Mouse (Mus musculus) T-helper 1 cell (primary cell): Measurements from ENCODE around the gene Tln2.

Experiments
- in situ Hi-C: fragments of 300-600 bp; cut with MboI, MseI; formaldehyde crosslinking; loops from one replicate; pipeline ENCODE4 v1.15.1; 2025; ENCODE audit warnings: high pct_unique_total_duplicates

The Tln2 gene

DNA sequence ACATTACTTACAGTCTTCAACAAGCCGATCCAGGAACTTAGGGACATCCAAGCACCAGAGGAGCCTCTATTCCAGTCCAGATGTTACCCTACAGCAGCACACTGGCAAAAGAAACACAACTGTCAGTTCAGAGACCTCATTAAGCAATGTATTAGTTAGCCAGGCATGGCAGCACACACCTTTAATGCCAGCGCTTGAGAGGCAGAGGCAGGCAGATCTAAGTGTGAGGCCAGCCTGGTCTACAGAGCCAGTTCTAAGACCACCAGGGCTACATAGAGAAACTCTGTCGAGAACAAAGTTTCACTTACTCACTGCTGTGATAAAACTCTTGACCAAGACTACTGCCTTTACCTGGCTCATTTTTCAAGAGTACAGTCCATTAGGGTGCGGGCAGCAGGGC is at the start of gene Tln2:
Gene Tln2, minus strand, starts transcription at position 101 of the 400 bp plus-strand sequence.
- in situ Hi-C loops = no loop called here

DNA sequence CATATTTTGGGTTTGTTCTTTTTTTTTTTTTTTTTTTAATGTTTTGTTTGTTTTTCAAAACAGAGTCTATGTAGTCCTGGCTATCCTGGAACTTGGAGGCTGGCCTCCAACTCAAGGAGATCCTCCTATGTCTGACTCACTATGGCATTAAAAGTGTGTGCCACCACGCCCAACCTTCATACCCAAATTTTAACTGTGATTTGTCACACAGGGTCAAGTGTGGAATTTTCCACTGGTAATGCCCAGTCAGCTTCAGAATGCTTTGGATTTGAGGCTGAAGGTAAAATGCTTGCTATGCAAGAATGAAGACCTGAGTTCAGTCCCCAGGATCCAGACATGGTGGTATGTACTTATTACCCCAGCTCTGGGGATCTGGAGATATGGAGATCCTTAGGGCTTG is 49.7 kb upstream of the Tln2 start:
- in situ Hi-C loops = no loop called here

DNA sequence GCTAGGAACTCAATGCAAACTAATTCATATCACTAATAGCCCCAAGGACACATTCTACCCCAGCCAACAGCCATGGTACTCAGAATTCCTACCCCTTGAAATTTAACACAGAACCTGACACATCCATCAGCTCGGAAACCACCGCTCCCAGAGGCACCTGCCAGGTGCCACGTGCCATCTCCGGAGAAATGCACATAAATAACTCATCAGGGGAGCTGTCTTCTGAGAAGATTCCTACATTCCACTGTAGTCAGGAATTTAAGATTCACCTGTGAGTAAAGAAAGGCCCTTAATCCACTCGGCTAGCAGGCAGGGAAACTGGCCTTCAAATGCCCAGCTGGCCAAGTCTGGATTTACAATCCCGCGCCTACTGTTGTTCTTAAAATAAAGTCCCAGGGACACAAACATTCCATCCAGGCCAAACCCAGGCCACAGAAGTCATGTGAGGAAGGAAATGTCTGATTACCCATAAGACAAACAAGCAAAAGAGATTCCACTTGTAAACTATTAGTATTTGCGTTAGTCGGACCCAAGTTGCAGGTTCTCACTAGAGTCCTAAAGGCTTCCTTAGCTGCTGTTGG is 48.4 kb upstream of the Tln2 start:
- in situ Hi-C loops = no loop called here

DNA sequence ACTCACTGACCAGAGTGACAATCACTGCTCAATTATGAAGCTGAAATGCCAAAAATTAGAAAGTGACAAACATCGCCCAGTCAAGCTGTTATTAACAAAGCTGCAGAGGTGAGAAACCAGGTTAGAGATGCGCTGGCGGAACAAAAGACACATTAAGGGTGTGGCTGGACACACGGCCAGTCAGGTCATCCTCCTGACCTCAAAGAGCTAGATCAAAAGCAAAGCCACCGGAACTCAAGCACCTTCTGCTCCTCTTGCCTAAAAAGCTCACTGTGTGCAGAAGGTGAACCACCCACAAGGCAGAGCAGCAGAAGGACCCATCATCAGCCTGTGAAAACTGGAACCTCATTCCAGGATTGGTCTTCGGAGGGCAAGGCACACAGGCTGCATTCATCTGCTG is 47.8 kb upstream of the Tln2 start:
- in situ Hi-C loops = no loop called here

DNA sequence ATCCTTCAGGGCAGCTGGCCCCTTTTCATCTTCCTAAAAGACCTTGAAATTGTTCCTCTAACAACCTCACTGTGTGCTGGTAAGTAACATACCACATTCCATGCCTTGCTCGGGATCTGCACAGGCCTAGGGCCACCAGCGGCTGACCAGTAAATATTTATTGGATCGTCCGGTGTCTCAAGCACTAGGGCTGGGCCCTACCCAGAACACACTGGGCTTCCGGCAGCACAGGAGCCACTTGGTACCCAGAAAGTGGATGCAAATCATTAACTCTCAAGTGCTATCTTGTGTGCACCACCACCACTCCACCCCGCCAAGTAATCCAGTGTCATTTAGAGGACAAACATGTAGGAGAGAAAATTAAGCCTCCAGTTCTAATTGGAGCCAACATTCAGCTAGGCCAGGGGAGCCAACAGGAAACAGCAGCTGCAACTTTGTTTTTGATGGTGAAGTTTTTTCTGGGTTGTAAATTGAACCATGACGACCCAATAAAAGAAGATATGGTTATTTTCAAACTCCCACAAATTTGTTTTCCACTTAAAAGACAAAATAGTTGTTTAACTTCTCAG is 46.4 kb upstream of the Tln2 start:
- in situ Hi-C loops = no loop called here

DNA sequence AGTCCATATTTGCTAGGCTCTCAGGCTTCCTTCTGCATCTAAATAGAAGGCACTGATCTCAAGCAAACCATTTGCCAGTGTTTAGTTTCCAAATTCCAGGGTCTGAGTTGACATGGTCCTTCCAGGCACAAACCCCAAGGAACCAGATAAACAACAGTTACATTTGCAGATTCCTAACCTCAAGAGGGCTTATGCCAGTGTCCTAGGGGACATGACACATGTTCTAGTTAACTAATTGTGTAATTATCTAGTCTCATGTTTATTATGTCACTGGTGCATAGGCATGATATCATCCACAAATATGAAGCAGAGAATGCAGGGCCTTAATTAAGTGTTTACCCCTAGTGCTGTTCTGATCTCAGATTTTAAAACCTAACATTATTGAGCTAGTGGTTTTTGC is 45.4 kb upstream of the Tln2 start:
- in situ Hi-C loops = no loop called here

DNA sequence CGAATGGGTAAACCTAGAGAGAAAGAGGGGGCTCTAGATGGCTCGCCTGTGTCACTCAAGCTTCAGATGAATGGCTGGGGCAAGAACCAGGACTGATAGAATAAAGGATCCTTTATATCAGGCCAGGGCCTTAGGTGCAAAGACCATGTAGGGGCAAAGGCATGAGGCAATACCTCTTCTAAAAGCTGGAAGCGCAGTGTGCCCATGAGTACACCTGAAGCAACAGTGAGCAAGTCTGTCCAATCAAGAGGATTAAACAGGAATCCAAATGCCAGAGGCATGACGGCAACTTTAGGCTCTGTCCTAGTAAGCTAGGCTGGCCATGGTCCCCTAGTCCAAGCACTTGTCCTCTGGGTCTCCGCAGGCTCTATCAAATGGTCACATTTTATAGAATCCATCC is 42.8 kb upstream of the Tln2 start:
- in situ Hi-C loops = no loop called here

DNA sequence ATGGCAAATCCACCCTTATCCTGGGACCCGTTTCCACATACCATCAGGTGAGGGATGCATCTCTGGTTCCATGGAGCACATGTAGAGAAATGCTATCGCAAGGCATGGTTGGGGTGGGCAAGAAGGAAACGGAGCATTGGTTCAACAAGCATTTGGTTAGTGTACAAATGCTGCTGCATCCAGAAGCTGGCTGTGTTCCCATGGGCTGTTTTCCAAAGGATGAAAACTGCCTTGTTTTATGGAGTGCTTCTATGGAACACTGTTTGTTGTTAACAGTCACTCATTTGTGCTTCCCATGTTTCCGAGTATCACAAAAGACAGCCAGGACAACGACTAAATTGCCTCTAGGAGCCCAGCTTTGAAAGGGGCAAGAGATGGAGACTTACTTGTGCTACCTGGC is 35.7 kb upstream of the Tln2 start:
- in situ Hi-C loops = loop anchor here (10.0 kb wide), 1 partner anchor 1970 kb away; no protein-coding TSS in a partner anchor

DNA sequence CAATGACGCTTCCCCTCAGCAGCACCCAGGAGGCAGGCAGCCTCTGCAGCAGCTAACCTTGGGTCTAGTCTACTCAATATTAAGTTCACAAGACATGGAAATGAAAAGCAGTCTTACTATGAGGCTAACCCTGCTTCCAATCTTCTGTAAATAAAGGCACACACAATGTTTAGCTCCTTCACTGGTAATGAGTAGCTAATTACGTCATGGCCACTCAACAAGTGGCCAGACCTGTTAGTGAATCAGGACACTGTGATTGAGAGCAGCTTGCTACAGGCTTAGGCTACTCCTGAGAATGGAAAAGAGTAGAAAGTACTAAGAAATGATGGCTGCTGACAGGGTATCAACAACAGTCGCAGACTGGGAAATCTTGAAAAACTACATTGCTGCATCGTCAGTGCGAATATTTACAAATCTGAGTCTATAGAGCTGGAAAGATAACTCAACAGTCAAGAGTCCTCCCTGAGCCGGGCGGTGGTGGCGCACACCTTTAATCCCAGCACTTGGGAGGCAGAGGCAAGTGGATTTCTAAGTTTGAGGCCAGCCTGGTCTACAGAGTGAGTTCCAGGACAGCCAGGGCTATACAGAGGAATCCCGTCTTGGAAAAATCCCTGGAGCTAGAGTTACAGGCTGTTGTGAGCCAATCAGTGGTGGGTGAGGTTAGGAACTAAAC is 34.1 kb upstream of the Tln2 start:
- in situ Hi-C loops = loop anchor here (10.0 kb wide), 1 partner anchor 1971 kb away; no protein-coding TSS in a partner anchor

DNA sequence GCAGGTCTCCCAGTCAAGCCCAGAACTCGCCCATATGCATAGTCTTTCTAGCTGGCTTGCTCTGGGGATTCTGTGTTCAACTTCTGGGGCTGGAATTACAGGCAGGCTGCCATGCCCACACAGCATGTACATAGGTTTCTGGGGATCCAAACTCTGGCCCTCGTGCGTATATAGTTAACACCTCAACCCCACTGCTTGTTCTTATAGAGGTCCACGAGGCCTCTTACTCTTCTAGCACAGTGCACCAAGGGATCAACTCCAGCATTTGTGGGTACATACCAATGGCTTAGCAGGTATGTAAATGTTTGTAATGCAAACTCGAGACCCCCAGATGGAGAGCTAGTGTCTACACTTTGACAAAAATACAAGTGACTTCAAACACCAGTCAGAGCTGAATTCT is 33.2 kb upstream of the Tln2 start:
- in situ Hi-C loops = loop anchor here (10.0 kb wide), 1 partner anchor 1972 kb away; no protein-coding TSS in a partner anchor

DNA sequence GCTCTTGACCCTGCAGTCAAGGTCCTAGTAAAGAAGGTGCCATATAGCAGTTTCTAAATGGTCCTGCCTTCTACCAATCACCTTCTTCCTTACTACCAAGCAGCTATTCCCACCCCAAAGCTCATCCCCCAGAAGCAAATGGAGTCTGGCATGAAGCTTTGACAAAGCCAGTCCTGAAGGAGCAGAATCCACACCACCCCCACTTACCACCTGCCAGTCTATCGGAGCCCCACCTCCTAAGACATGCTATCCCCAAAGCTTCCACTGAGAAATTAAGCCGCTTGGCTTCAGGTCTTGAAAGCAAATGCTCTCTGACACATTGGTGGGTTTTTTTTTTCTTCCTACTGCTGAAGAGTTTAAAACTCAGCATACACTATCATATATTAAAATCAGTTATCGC is 27.6 kb upstream of the Tln2 start:
- in situ Hi-C loops = no loop called here

DNA sequence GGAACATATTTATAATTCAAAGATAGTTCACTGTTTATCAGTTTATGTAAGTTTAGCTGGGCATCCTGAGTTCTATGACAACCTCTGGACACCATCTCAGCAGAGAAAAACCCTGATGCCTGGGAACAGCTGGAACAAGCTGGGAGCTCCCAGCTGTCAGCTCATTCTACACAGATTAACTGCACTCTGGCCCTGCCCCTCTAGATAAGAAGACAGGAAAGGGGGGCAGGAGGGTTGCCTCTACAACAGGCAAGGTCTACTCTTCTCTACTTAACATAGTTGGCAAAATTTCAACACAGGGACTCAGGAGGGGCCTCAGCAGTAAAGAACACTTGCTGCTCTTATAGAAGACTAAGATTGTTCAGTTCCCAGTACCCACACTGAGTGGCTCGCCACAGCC is 27.0 kb upstream of the Tln2 start:
- in situ Hi-C loops = no loop called here

DNA sequence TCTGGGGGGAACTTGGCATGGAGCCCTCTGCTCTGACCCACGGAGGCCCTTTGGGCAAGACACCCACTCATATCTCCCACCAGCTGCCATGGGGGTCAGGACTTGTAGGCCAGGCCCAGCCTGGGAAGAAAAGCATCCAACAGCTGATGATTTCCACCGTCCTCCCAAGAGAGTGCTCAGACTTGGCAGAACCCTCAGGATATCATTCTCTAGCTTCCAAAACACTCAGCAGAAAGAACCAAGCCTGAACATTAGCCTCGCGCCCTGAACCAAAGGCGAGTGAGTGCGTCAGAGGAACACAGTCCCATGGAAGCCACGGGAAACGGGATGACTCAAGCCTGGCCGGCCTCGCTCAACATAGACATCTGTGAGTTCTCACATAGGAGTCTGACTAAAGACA is 25.4 kb upstream of the Tln2 start:
- in situ Hi-C loops = no loop called here

DNA sequence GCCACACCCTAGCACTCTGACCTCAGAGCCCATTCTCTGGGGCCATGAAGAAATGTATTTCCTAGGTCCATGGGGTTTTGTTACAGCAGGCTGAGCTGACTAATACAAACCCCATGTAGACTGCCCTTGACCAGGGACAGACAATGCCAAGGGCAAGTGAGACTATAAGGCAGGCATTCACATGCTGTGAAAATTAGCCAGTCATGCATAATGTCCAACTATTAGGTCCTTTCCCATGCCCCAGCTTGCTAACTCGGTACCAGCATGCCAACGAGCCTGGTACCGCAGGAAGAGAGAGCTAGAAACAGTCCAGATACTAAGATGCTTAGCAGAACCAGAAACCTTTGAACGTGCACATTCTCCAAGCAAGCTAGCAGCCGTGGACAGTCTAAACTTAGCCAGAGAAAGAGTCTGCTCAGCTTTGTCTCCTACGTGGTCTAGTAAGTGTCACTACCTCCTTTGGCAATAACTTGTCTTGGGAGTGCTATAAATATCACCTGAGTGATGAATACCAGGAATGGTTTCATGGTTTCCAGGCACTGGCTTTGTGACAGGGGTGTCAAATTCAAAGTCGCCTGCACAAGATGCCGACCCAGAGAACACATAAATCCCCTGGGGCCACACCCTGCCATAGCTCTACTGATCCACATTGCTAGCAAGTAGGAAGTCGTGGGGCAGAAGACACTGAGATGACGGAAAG is 22.2 kb upstream of the Tln2 start:
- in situ Hi-C loops = no loop called here

DNA sequence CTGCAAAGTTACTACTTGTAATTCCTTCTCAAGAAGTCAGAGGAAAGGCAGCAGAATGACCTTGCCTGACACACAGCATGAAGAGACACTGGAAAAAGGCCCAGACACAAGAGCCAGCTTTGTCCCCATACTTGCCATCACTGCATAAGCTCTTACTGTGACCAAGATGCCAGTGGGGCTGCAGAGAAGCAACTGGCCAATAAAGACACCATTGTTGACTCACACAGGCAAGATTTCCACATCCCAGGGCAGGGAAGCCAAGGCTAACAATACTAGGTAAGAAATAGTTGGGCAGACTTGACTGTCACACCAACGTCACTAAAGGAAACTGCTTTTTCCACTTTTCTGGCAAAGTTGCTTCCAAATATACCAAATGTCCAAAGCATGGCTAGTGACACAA is 20.0 kb upstream of the Tln2 start:
- in situ Hi-C loops = no loop called here

DNA sequence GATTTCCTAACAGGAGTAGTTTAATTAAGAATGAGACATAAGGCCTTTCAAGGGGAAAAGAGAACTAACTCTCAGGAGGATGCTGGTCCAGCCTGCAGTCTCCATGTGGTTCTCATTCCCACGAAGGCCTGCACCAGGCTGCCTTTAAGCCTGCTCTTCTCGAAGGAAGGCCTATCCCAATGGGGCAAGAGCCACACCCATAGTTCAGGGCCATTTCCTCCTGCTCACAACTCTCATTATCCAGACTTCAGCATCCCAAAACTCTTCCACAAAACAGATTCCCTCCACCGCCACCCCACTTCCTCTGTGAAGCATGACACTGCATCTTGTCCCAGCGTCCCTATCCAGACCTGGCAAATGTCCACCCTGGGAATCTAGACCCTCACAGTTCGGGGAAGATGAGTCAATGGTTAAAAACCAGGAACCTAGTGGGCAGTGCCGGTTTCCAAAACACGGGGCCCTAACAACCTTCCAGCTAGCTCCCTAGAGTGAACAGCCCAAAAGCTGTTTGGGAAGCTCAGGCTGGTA is 15.3 kb upstream of the Tln2 start:
- in situ Hi-C loops = no loop called here

DNA sequence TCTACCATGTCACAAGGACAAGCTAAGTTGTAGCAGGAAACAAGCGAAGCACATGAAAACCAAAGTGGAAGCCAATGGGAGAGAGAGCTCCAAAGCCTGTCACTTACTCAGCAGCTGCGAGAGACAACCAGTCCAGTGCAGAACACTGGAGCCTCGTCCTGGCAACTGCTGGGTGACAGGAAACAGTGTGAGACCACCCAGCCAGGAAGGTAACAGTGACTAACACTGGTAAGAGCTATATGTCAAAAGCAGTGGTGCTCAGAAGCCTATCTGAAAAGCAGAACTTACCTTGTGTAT is 14.1 kb upstream of the Tln2 start:
- in situ Hi-C loops = no loop called here

DNA sequence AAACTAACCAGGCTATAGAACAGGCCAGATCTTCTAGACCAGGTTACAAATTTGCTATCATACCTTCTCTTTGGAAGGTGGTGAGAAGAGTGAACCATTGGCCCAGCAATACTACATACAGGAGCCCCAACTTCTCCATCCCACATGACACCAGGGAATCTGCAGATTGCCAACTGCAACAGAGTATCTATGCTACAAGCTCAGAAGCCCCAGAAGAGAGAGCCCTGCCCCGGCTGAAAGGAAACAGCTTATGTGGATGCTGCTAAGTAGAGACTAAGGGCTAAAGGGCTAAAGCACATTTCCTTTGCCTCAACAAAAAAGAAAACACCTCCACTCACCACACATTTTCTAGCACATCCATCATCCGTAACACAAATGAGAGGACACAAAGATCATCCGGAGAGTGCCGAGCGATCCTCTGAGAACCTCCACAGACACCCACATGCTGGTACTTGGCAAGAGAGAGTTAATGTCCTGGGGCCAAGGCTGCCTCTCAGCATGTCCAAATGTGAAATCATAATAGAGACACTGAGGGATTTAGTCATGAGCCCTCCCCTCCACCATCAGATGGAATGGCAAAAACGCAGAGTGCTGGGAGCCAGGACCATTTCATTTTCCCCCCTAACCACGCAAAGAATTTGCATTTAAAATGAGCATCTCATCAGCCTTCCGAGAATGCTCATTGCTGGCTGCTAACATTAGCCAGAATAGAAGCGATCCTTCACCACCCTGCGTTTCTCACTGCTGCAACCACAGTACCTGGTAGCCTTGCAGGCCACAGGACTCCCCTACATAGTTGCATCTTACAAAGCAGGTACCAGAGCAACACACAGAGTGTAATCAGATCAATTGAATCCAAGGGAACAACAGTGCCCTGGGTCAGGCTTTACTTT is 13.5 kb upstream of the Tln2 start:
- in situ Hi-C loops = no loop called here

DNA sequence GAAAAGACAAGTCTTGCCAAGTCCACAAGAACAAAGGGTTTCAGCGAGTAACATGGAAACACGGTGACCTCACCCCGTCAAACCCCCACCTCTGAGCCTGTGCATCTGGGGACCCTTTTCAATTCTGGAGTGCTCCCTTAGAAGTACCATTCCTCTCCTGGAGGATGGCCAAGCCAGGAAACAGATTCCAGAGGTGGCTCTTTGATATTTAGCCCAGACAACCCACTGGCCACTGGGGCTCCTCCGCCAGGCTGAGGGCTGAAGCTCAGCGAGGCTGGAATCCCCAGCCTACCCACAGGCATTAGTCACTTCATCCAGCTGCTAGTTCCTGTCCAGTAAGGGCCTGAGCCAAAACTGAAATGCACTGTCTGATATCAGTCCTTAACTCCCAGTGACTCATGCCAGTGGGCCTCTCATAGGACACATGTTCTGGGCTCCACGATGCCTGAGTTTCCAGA is 6.3 kb upstream of the Tln2 start:
- in situ Hi-C loops = no loop called here

DNA sequence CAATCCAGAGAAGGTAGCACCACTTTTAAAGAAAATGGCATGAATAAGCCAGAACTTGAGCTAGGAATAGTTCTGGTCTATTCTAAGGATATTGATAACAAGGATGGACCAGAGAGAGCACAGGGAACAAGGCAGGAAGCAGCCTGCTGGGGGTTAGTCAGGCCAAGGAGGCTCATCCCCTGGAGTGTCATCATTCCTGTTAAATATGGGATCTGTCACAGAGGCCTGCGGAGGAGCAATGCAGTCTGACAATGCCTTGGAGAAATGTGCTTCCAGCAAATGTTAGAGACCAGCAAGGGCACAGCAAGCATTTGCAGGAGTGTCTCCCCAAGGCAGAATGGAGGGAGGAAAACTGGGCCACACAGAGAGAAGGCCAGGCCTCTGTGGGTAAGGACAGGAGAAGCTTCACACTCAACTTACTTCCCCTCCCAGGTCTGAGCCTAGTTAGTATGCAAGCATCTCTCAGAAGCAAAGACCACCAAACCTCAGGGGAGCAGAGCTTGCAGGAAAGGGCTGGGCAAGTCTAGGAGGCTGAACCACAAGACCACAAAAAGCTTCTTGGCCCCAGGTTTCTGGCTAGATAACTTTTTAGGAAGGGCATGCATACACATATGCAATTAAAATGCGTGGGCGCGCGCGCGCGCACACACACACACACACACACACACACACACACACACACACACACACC is 9.5 kb downstream of the Tln2 start:
- in situ Hi-C loops = no loop called here

DNA sequence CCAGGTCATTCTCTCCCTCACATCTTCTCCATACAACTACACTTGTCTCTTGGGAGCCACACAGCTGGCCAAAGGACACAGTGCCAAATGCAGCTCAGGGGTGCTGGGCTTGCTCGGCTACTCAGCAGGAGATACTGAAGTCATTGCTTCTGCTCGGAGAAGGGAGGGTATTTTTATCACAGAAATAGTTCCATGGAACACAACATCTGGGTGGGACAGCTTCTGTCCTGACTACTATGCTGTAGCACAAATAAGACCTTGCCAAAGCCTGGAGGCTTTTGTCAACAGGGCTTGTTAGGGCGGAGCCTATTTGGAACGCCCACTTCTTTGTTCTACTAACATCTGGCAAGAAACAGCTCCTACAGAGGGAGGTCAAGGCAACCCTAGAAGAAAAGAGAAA is 10.2 kb downstream of the Tln2 start:
- in situ Hi-C loops = no loop called here
